Mouse (Mus musculus): Measurements from ENCODE around the gene Mthfd1. TPM values are rescaled to one million over a fixed set of nuclear protein-coding genes. Genes with fewer than 3 reads are reported as not detected.
"Not testable (repeated sequence)": the region's sequence is repeated elsewhere in the genome, so short reads cannot be mapped to it uniquely, and the experiment has no call there.

The Mthfd1 gene
- 30.5 and 37.2 TPM in 2 replicates for polyA plus RNA-seq (2014; fragmentation: Nextera tagmentation; extraction: Ambion mirVana)

GRCm38 (mm10) chr12:76254725-76255498 is at the start of gene Mthfd1:
Mthfd1 (plus strand) TSS chr12:76255298.
- H3K4me1 ChIP-seq (replicated peaks; ENCODE audit: control insufficient read depth, insufficient read depth, low read length): peaks cover 9% of the 10 kb centered on the region
- H3K27ac ChIP-seq: peak within 1 kb of the TSS; percentile 54
- no peaks in the 10 kb centered on the region for H3K27me3 ChIP-seq (ENCODE audit: control insufficient read depth, insufficient read depth, low read length)
- ATAC-seq (ENCODE audit: low FRiP score): peak; percentile 100
- WGBS: 2% methylated on average over 43 of the region's 43 CpGs
- DNase-seq (ENCODE audit: low spot score): peak; percentile 91
- peak within 1 kb of the TSS; percentile 87 for H3K4me2 ChIP-seq (replicated peaks)
- H3K9ac ChIP-seq: peak within 1 kb of the TSS; percentile 65
- H3K4me3 ChIP-seq (replicated peaks; ENCODE audit: low read length): peak within 1 kb of the TSS; percentile 57
- H3K36me3 ChIP-seq (replicated peaks; ENCODE audit: control insufficient read depth, insufficient read depth): no peaks in the 10 kb centered on the region
- no peaks in the 10 kb centered on the region for H3K9me3 ChIP-seq (ENCODE audit: control insufficient read depth, low read length)

DNA sequence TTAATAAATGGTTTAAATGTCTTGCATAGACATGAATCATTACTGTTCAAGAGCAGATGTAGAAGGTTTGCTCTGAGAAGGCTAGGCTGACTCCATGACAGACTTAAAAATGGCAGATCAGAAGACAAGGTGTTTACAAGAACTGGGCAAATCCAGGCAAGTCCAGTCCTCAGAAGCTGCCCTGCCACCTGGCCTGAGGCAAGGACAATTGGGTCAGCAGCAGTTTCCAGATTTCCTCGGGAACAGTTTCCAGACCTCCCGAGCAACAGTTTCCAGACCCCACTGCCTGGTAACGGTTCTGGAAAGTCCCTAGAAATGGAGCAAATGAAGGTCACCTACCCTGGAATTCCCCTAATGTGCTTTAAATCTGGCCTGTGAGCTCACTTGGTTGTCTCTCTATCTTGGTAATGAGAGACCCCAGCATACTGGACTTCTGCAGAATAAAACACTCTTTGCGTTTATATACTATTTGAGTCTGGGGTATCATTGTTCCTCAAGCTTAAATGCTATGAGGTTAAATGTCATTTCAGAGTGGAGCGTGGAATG is 45.6 kb upstream of the Mthfd1 start:
- H3K27me3 ChIP-seq (ENCODE audit: control insufficient read depth, insufficient read depth, low read length): no peaks in the 10 kb centered on the region
- WGBS: 93% methylated on average over 5 of the region's 5 CpGs
- no peak overlapping the region for H3K27ac ChIP-seq
- no peak for DNase-seq (ENCODE audit: low spot score)
- H3K4me1 ChIP-seq (replicated peaks; ENCODE audit: control insufficient read depth, insufficient read depth, low read length): no peaks in the 10 kb centered on the region
- no peaks in the 10 kb centered on the region for H3K9me3 ChIP-seq (ENCODE audit: control insufficient read depth, low read length)
- no peak overlapping the region for H3K4me3 ChIP-seq (replicated peaks; ENCODE audit: low read length)
- no peak for ATAC-seq (ENCODE audit: low FRiP score)
- no peaks in the 10 kb centered on the region for H3K36me3 ChIP-seq (replicated peaks; ENCODE audit: control insufficient read depth, insufficient read depth)
- H3K4me2 ChIP-seq (replicated peaks): no peak overlapping the region
- no peak overlapping the region for H3K9ac ChIP-seq

GRCm38 (mm10) chr12:76215121-76215520 is 40.0 kb upstream of the Mthfd1 start:
- H3K36me3 ChIP-seq (replicated peaks; ENCODE audit: control insufficient read depth, insufficient read depth): no peaks in the 10 kb centered on the region
- no peaks in the 10 kb centered on the region for H3K4me1 ChIP-seq (replicated peaks; ENCODE audit: control insufficient read depth, insufficient read depth, low read length)
- DNase-seq (ENCODE audit: low spot score): no peak
- no peak overlapping the region for H3K4me2 ChIP-seq (replicated peaks)
- no peak overlapping the region for H3K27ac ChIP-seq
- H3K9me3 ChIP-seq (ENCODE audit: control insufficient read depth, low read length): no peaks in the 10 kb centered on the region
- no peaks in the 10 kb centered on the region for H3K27me3 ChIP-seq (ENCODE audit: control insufficient read depth, insufficient read depth, low read length)
- 26% methylated on average over 5 of the region's 5 CpGs for WGBS
- H3K9ac ChIP-seq: no peak overlapping the region
- no peak overlapping the region for H3K4me3 ChIP-seq (replicated peaks; ENCODE audit: low read length)
- ATAC-seq (ENCODE audit: low FRiP score): no peak

DNA sequence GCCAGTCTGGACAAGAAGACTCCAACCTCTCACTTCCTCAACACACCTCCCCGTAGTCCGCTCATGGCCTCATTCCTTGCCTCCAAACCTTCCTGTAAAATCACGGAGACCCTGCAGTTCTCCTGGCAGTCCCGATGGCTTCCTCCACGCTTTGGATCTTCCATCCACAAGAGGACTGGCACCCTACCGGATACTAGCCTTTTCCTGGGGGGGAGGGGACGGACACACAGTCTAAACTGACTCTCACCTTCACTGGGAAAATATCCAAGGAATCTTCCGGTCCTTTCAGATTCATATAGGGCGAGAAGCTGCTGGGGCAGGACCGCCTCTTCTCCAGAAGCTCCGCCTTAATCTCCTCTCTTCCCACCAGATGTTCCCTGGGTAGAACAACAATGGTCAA is 38.4 kb upstream of the Mthfd1 start:
- Histone ChIP-seq H3K4me3 (replicated peaks; ENCODE audit: low read length) (no peak overlapping the region), H3K4me2 (replicated peaks) (no peak overlapping the region), H3K4me1 (replicated peaks; ENCODE audit: control insufficient read depth, insufficient read depth, low read length) (no peaks in the 10 kb centered on the region), H3K9me3 (ENCODE audit: control insufficient read depth, low read length) (no peaks in the 10 kb centered on the region), H3K9ac (no peak overlapping the region), H3K27ac (no peak overlapping the region), H3K27me3 (ENCODE audit: control insufficient read depth, insufficient read depth, low read length) (no peaks in the 10 kb centered on the region), H3K36me3 (replicated peaks; ENCODE audit: control insufficient read depth, insufficient read depth) (no peaks in the 10 kb centered on the region)
- DNase-seq (ENCODE audit: low spot score): no peak
- no peak for ATAC-seq (ENCODE audit: low FRiP score)
- 78% methylated on average over 11 of the region's 11 CpGs for WGBS

DNA sequence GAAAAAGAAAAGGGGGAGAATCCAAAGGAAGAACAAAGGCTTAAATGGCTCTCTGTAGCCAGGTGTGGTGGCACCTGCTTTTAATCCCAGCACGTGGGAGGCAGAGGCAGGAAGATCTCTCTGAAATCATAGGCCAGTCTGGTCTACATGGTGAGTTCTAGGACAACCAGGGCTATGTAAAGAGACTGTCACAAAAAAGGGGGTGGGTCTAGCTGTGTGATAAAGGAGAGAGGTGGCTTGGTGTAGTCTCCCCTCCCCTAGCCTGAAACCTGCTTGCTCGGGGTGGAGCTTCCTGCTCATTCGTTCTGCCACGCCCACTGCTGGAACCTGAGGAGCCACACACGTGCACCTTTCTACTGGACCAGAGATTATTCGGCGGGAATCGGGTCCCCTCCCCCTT is 33.0 kb upstream of the Mthfd1 start:
- H3K27me3 ChIP-seq (ENCODE audit: control insufficient read depth, insufficient read depth, low read length); H3K4me3 ChIP-seq (replicated peaks; ENCODE audit: low read length); H3K27ac ChIP-seq; H3K36me3 ChIP-seq (replicated peaks; ENCODE audit: control insufficient read depth, insufficient read depth); H3K4me2 ChIP-seq (replicated peaks); ATAC-seq (ENCODE audit: low FRiP score); H3K4me1 ChIP-seq (replicated peaks; ENCODE audit: control insufficient read depth, insufficient read depth, low read length); H3K9me3 ChIP-seq (ENCODE audit: control insufficient read depth, low read length); H3K9ac ChIP-seq; DNase-seq (ENCODE audit: low spot score): not testable (repeated sequence)
- 55% methylated on average over 1 of the region's 8 CpGs for WGBS

DNA sequence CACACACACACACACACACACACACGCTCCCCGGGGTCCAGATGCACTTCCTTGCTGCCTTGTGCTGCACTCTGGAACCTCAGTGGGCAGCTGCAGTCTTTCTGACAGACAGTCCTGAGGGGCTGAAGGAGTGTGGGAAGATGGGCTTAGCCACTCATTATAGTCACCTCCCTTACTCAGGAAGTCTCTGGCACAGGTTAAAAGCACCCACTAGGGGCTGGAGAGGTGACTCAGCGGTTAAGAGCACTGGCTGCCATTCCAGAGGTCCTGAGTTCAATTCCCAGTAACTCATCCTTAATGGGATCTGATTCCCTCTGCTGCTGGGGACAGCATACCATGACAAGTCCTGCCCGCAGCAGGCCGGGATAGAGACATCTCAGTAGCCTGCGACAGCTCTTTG is 24.5 kb upstream of the Mthfd1 start:
- H3K9ac ChIP-seq: no peak overlapping the region
- no peaks in the 10 kb centered on the region for H3K4me1 ChIP-seq (replicated peaks; ENCODE audit: control insufficient read depth, insufficient read depth, low read length)
- H3K36me3 ChIP-seq (replicated peaks; ENCODE audit: control insufficient read depth, insufficient read depth): no peaks in the 10 kb centered on the region
- DNase-seq (ENCODE audit: low spot score) (no peak), ATAC-seq (ENCODE audit: low FRiP score) (no peak)
- no peak overlapping the region for H3K4me2 ChIP-seq (replicated peaks)
- H3K4me3 ChIP-seq (replicated peaks; ENCODE audit: low read length): no peak overlapping the region
- WGBS: 77% methylated on average over 6 of the region's 6 CpGs
- H3K27me3 ChIP-seq (ENCODE audit: control insufficient read depth, insufficient read depth, low read length): no peaks in the 10 kb centered on the region
- H3K27ac ChIP-seq: no peak overlapping the region
- H3K9me3 ChIP-seq (ENCODE audit: control insufficient read depth, low read length): no peaks in the 10 kb centered on the region

DNA sequence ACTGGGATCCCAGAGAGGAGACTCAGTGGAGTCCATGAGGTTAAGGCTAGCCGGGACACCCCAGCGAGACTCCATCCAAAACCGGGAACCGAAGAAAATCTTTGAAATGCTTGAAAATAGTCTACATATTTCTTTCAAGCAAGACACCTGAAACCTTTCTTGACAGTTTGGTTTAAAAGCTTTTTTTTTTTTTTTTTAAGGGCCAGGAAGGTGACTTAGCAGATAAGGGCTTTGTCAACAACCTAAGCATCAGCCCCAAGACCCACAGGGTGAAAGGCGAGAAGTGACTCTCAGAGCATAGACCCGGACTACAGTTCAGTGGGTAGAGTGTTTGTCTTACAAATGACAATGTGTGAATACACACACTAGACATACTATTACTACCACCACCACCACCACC is 19.8 kb upstream of the Mthfd1 start:
- Histone ChIP-seq H3K4me3 (replicated peaks; ENCODE audit: low read length) (no peak overlapping the region), H3K27ac (no peak overlapping the region), H3K4me1 (replicated peaks; ENCODE audit: control insufficient read depth, insufficient read depth, low read length) (no peaks in the 10 kb centered on the region), H3K9ac (no peak overlapping the region), H3K4me2 (replicated peaks) (no peak overlapping the region), H3K9me3 (ENCODE audit: control insufficient read depth, low read length) (no peaks in the 10 kb centered on the region), H3K36me3 (replicated peaks; ENCODE audit: control insufficient read depth, insufficient read depth) (no peaks in the 10 kb centered on the region), H3K27me3 (ENCODE audit: control insufficient read depth, insufficient read depth, low read length) (no peaks in the 10 kb centered on the region)
- DNase-seq (ENCODE audit: low spot score) (no peak), ATAC-seq (ENCODE audit: low FRiP score) (no peak)
- WGBS: 91% methylated on average over 6 of the region's 6 CpGs

- no peaks in the 10 kb centered on the region for H3K4me1 ChIP-seq (replicated peaks; ENCODE audit: control insufficient read depth, insufficient read depth, low read length)
- no peak overlapping the region for H3K4me2 ChIP-seq (replicated peaks)
- H3K27me3 ChIP-seq (ENCODE audit: control insufficient read depth, insufficient read depth, low read length): no peaks in the 10 kb centered on the region
- no peak overlapping the region for H3K9ac ChIP-seq
- H3K4me3 ChIP-seq (replicated peaks; ENCODE audit: low read length): no peak overlapping the region
- ATAC-seq (ENCODE audit: low FRiP score): no peak
- no peak for DNase-seq (ENCODE audit: low spot score)
- no peaks in the 10 kb centered on the region for H3K36me3 ChIP-seq (replicated peaks; ENCODE audit: control insufficient read depth, insufficient read depth)
- H3K27ac ChIP-seq: no peak overlapping the region
- 84% methylated on average over 10 of the region's 10 CpGs for WGBS
- no peaks in the 10 kb centered on the region for H3K9me3 ChIP-seq (ENCODE audit: control insufficient read depth, low read length)
Observed at GRCm38 (mm10) chr12:76239145-76239838, 15.8 kb upstream of the Mthfd1 start.

GRCm38 (mm10) chr12:76239839-76240571 is 15.1 kb upstream of the Mthfd1 start:
- 86% methylated on average over 7 of the region's 7 CpGs for WGBS
- Histone ChIP-seq H3K27ac (no peak overlapping the region), H3K4me2 (replicated peaks) (no peak overlapping the region), H3K4me1 (replicated peaks; ENCODE audit: control insufficient read depth, insufficient read depth, low read length) (no peaks in the 10 kb centered on the region), H3K9me3 (ENCODE audit: control insufficient read depth, low read length) (no peaks in the 10 kb centered on the region), H3K27me3 (ENCODE audit: control insufficient read depth, insufficient read depth, low read length) (no peaks in the 10 kb centered on the region), H3K4me3 (replicated peaks; ENCODE audit: low read length) (no peak overlapping the region), H3K9ac (no peak overlapping the region), H3K36me3 (replicated peaks; ENCODE audit: control insufficient read depth, insufficient read depth) (no peaks in the 10 kb centered on the region)
- no peak for ATAC-seq (ENCODE audit: low FRiP score)
- DNase-seq (ENCODE audit: low spot score): no peak
